Mouse (Mus musculus) heart, adult 2 months (tissue): ENCODE results near the gene Tcf7l2.

Experiments
- CTCF ChIP-seq: fragments of 200-600 bp; IDR thresholded peaks from 2 replicates; pipeline ENCODE4 v1.8.1; 2022; ENCODE audit warnings: antibody characterized with exemption, mild to moderate bottlenecking, moderate library complexity
- EP300 ChIP-seq: fragments of 200-500 bp; IDR thresholded peaks from 2 replicates; pipeline ENCODE4 v1.6.1; 2011; ENCODE audit warnings: low read depth, low read length, control low read depth; ENCODE audit not compliant: insufficient read depth

- TF ChIP-seq CTCF: no peak
- no peak for TF ChIP-seq EP300
Observed at GRCm38 (mm10) chr19:55867255-55867654, 125.6 kb downstream of the Tcf7l2 start.
